Mouse (Mus musculus) hindbrain, embryonic 12.5 days (tissue): ENCODE measurements at regions not wholly inside any gene's neighbourhood (a gene's known extent, or its start where the extent isn't known, plus 50 kb on each side); places are given as distances from the start of the nearest gene placed in this dataset.
A peak's percentile ranks its signal among the peaks of the same experiment; 100 is the strongest.

Source experiments
- ATAC-seq: fragments of 200-750 bp; cut with Nextera tagmentation; 2 replicates; pipeline ENCODE4 v1.8.0; 2017; ENCODE audit warnings: moderate TSS enrichment; ENCODE audit not compliant: low FRiP score
- H3K27ac ChIP-seq: fragments of 300-500 bp; sonication (generic); 2 replicates; pipeline ENCODE4 v1.5.1; 2016; ENCODE audit warnings: mild to moderate bottlenecking
- H3K27me3 ChIP-seq: fragments of 300-500 bp; sonication (generic); 2 replicates; pipeline ENCODE4 v1.6.1; 2016; ENCODE audit warnings: mild to moderate bottlenecking
- H3K36me3 ChIP-seq: fragments of 300-500 bp; sonication (generic); 2 replicates; pipeline ENCODE4 v1.6.1; 2016; ENCODE audit warnings: mild to moderate bottlenecking
- H3K4me1 ChIP-seq: fragments of 300-500 bp; sonication (generic); 2 replicates; pipeline ENCODE4 v1.6.1; 2016
- H3K4me2 ChIP-seq: fragments of 300-500 bp; sonication (generic); replicated peaks from 2 replicates; pipeline ENCODE4 v1.6.1; 2016; ENCODE audit warnings: mild to moderate bottlenecking
- H3K4me3 ChIP-seq: fragments of 300-500 bp; sonication (generic); 2 replicates; pipeline ENCODE4 v1.5.1; 2016; ENCODE audit warnings: mild to moderate bottlenecking
- H3K9ac ChIP-seq: fragments of 300-500 bp; sonication (generic); 2 replicates; pipeline ENCODE4 v1.6.1; 2016; ENCODE audit warnings: mild to moderate bottlenecking, moderate library complexity
- H3K9me3 ChIP-seq: fragments of 300-500 bp; sonication (generic); replicated peaks from 2 replicates; pipeline ENCODE4 v1.6.1; 2016; ENCODE audit warnings: mild to moderate bottlenecking
- WGBS: fragments of 180-500 bp; shearing (Covaris S2); methylation state at CpG from one replicate; pipeline ENCODE4 v1.1.7; 2016; 5-methylcytosine and 5-hydroxymethylcytosine counted together

DNA sequence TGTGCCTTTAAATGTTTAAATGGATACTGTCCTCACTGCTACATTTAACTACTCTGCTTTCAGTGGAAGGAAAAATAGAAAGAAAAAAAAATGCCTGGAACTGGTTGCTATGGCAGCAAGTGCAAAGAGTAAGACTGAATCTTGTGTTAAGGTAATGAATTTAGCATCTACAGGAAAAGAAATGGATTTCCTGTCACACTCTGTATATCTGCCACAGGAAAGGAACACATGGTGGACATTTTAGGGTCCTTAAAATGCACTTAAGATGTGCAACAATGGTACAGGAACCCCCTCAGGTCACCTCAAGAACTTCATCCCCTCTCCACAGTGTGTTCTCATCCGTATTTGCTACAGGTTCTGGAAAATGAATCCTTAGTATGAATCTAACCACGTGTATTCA, 248.4 kb downstream of the Rfpl4b start:
- Histone ChIP-seq H3K9ac (no peak overlapping the region), H3K27me3 (no peaks in the 10 kb centered on the region), H3K4me3 (no peak overlapping the region), H3K4me2 (no peak overlapping the region), H3K4me1 (no peaks in the 10 kb centered on the region), H3K36me3 (no peaks in the 10 kb centered on the region), H3K27ac (no peak overlapping the region), H3K9me3 (no peaks in the 10 kb centered on the region)
- ATAC-seq: no peak
- 76% methylated on average over 2 of the region's 2 CpGs for WGBS

DNA sequence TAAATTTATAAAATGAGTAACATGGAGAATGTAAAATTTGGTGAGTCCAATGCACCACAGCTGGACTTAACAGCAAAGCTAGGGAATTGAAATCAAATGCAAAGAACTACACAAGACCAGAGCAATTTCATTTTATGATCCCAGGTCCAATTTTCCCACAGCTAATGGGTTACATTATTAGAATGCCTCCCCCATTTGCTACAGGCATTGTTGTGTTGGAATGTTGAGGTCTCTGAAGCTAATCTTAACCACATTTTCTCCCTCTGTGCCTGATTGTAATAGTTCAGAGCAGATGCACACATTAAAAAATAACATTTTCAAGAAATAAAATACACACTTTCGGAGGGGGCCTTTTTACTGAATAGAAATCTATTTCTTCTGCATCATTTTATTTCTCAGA, 254.3 kb downstream of the Rfpl4b start:
- 91% methylated on average over 1 of the region's 1 CpGs for WGBS
- no peak overlapping the region for H3K9ac ChIP-seq
- no peak for ATAC-seq

DNA sequence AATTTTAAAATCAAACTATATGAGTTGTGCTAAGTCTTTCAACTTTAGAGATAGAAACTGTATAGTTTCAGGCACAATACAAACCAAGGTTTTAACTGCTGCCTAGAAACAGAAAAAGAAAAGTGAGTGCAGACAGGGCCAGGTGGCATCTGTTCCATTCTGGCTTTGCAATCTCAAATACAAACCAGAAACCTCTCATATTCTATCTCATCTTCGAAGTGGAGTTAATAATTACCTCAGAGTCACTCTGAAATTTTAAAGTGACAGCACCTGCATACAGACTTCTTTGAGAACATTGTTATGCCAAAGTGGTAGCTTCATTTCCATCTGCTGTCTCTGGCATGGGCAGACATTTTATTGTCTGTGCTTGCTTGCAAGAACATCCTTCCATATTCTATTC, 255.2 kb downstream of the Rfpl4b start:
- Histone ChIP-seq H3K9me3 (no peaks in the 10 kb centered on the region), H3K27me3 (no peaks in the 10 kb centered on the region), H3K4me2 (no peak overlapping the region), H3K9ac (no peak overlapping the region), H3K4me1 (no peaks in the 10 kb centered on the region), H3K36me3 (no peaks in the 10 kb centered on the region), H3K4me3 (no peak overlapping the region), H3K27ac (no peak overlapping the region)
- WGBS: 83% methylated on average over 1 of the region's 1 CpGs
- no peak for ATAC-seq

More for the DNA sequence above, 254.3 kb downstream of the Rfpl4b start:
- no peak overlapping the region for H3K27ac ChIP-seq
- no peak overlapping the region for H3K4me2 ChIP-seq
- H3K4me1 ChIP-seq: no peaks in the 10 kb centered on the region
- no peak overlapping the region for H3K4me3 ChIP-seq
- H3K9me3 ChIP-seq: no peaks in the 10 kb centered on the region
- H3K27me3 ChIP-seq: no peaks in the 10 kb centered on the region
- no peaks in the 10 kb centered on the region for H3K36me3 ChIP-seq

DNA sequence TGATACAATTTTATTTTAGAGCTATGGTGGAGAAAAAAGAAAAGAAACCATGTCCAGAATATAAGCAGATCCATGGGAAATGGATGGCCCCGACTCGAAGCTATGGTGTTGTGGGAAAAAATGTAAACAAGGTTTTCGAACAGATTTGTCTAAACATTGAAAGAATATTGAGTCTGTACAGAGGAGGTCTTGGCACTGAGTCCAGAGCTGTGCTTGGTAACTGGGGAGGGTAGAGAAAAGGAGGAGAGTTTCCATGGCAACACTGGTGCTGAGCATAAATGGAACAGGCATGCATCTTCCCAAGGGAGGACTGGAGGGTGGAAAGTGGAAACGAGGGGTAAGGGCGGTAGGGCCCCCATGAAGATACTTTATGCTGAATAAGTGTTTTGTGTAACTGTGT, 266.5 kb downstream of the Rfpl4b start:
- Histone ChIP-seq H3K4me3 (no peak overlapping the region), H3K27ac (peak overlapping the region; percentile 60), H3K4me2 (peak overlapping the region; percentile 13; the same call in 1 of the 2 replicates), H3K36me3 (no peaks in the 10 kb centered on the region), H3K4me1 (peaks cover 5% of the 10 kb centered on the region), H3K27me3 (no peaks in the 10 kb centered on the region), H3K9me3 (no peaks in the 10 kb centered on the region), H3K9ac (no peak overlapping the region)
- peak; percentile 87 for ATAC-seq
- 10% methylated on average over 5 of the region's 5 CpGs for WGBS

DNA sequence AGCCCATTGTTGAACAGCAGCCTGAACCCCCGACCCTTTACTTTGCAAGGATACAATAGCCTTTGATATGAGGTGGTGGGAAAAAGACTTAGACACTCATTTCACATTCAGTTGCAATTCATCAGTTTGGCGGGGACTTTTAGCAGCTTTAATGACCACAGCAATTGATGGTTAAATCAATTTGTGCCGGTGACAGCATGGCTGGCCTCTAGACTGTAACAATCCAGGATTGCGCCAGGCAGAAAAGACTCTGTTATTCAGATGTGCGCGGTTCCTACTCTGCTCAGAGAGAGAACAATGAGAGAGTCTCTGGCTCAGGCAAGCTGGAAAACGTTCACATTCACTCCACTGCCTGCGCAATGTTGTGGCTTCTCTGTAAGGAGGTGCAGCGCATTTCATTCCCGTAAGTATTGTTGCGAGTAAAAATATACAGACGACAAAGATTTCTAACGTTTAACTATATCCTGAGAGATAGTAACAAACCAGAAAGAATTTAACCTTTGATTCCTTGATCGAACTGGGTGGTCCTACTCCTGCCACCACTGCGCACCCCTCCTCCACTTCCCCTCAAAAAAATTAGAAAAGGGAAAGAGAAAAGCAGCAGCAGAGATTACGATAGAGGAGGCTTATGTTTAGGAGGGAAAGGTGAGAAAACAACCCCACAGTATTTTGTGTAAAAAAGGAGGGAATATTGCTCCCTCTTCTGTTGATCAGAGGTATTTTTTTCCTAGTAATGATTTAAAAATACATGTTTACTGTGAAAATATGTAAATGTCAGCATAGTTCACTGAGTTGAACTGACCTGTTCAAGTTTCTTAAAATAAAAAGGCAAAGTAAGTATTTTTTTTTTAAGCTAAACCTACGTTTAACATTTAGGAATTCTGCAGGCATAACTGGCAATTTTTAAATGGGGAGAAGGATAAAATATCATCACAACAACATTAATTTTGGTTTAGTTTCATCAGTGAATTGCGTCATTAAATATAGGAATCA, 267.6 kb downstream of the Rfpl4b start:
- Histone ChIP-seq H3K9me3 (no peaks in the 10 kb centered on the region), H3K9ac (peak overlapping the region; percentile 47), H3K27me3 (no peaks in the 10 kb centered on the region), H3K36me3 (no peaks in the 10 kb centered on the region), H3K27ac (peak overlapping the region; percentile 89), H3K4me2 (peak overlapping the region; percentile 46), H3K4me3 (peak overlapping the region; percentile 30), H3K4me1 (peaks cover 5% of the 10 kb centered on the region)
- ATAC-seq: peak; percentile 97
- 3% methylated on average over 18 of the region's 18 CpGs for WGBS

DNA sequence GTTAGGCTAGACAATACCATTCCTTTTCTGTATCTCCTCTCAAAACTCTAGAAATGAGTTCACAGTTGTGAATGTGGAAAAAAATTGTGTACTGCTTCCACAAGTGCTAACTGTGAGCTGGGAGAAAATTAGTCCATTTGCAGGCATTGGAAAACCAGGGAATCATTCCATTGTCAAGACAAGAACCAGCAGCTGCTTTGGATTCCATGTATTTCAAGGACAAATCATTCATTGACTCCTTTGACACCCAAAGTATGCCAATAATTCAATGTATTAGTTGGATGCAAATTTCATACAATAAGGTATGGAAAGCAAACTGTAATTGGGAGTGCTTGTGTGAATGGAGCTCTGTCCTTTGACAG, 268.3 kb downstream of the Rfpl4b start:
- Histone ChIP-seq H3K4me3 (peak overlapping the region; percentile 30), H3K9ac (no peak overlapping the region; the same call in 1 of the 2 replicates), H3K9me3 (no peaks in the 10 kb centered on the region), H3K4me2 (peak overlapping the region; percentile 46), H3K36me3 (no peaks in the 10 kb centered on the region), H3K27me3 (no peaks in the 10 kb centered on the region), H3K27ac (peak overlapping the region; percentile 89), H3K4me1 (peaks cover 5% of the 10 kb centered on the region)
- ATAC-seq: no peak

DNA sequence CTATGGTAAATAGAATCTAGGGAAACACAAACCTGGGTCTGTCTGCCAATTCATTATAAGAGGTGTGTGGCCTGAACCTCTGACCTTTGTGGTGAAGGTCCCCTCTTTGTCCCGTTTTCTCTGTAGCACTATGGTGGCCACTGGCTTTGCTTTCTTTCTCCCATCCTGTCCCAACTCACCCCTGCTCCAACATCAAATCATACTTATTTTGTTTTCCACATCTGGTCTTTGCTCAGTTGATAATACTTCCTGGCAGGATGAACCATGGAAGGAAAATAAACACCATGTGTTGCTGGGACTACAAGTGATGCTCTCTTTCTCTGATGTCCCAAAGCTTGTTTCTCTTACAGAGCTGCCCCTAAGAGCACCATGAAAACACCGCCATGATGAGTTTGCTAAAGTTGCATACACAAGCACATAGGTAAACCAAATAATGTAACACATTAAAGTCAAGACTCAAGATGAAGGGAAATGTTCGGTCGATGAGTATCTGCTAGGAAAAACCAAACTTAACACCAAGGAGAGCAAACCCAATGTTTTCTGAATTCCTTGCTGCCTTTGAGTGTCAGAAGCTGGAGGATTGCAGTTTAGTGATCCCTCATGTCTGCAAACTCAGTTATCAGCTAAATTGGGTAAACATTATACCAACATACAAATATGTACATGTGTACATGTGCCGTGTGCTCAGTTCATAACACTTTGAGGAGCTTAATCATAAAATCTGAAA, 269.1 kb downstream of the Rfpl4b start:
- H3K4me2 ChIP-seq: no peak overlapping the region
- no peak overlapping the region for H3K4me3 ChIP-seq
- WGBS: 66% methylated on average over 5 of the region's 5 CpGs
- no peaks in the 10 kb centered on the region for H3K9me3 ChIP-seq
- ATAC-seq: no peak
- peak overlapping the region; percentile 70; the same call in 1 of the 2 replicates for H3K27ac ChIP-seq
- H3K36me3 ChIP-seq: no peaks in the 10 kb centered on the region
- no peak overlapping the region for H3K9ac ChIP-seq
- no peaks in the 10 kb centered on the region for H3K27me3 ChIP-seq
- peaks cover 5% of the 10 kb centered on the region for H3K4me1 ChIP-seq

DNA sequence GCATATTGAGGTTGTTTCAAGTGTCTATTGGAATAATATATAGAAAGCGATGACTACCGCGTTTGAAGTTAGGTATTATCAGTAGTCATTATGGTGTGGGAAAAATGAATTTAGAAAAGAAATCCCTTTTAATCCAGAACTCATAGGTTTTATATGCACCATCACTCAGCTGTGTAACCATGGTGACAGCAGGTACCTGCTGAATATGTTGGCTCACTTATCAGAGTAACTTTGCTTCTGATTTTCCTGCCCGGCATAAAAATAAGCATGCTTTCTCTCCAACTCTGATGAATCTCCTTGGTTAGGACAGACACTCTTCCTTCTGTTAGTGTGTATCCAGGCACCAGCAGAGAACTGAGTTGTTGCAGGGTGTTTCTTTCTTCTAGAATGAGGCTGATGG, 281.5 kb downstream of the Rfpl4b start:
- Histone ChIP-seq H3K9me3 (no peaks in the 10 kb centered on the region), H3K4me1 (no peaks in the 10 kb centered on the region), H3K4me3 (no peak overlapping the region), H3K4me2 (no peak overlapping the region), H3K36me3 (no peaks in the 10 kb centered on the region), H3K27me3 (no peaks in the 10 kb centered on the region), H3K9ac (no peak overlapping the region), H3K27ac (no peak overlapping the region)
- WGBS: 93% methylated on average over 4 of the region's 4 CpGs
- no peak for ATAC-seq

DNA sequence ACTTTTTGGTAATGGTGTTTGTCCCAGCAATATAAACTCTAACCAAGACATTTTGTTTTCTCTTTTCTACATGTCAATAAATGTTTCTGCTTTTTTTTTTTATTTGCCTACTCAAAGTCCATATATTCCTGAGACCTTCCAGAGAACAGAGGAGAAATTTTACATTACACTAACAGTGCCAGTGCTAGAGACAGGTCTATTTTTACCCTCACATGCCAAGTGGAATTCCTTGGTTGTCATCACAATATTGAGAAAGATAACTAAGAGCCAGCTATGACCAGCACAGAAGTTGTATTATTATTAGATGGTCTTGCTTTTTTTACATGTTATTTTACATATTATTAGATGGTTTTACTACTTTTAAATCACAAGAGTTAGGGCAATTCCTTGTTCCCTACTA, 282.8 kb downstream of the Rfpl4b start:
- no peak for ATAC-seq
- Histone ChIP-seq H3K27me3 (no peaks in the 10 kb centered on the region), H3K4me1 (no peaks in the 10 kb centered on the region), H3K4me2 (no peak overlapping the region), H3K9me3 (no peaks in the 10 kb centered on the region), H3K9ac (no peak overlapping the region), H3K27ac (no peak overlapping the region), H3K36me3 (no peaks in the 10 kb centered on the region), H3K4me3 (no peak overlapping the region)

DNA sequence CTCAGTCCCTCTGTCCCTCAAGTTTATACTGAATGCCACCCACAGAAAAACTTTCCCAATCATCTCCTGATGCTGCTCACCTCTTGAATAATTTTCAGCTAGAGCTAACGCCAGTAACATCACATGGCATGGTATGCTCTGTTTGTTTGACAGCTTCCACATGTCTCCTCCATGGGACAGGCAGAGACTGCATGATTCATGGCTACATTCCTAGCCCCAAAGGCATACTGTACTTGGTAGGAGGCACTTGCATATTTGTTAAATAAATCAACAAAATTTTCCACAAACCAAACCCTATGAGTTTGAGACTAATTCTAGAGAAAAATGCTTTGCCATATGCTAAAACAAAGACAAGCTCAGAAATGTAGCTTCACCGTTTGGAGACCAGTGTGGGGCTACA, 304.9 kb downstream of the Rfpl4b start:
- Histone ChIP-seq H3K27ac (no peak overlapping the region), H3K4me1 (no peaks in the 10 kb centered on the region), H3K4me2 (no peak overlapping the region), H3K9me3 (no peaks in the 10 kb centered on the region), H3K9ac (no peak overlapping the region), H3K27me3 (no peaks in the 10 kb centered on the region), H3K36me3 (no peaks in the 10 kb centered on the region), H3K4me3 (no peak overlapping the region)
- 70% methylated on average over 2 of the region's 2 CpGs for WGBS
- no peak for ATAC-seq
